Mouse (Mus musculus) right cerebral cortex, postnatal 10 days (tissue): ENCODE measurements around the gene Boc.

ENCODE experiments used
- DNase-seq, 2 experiments: peaks; one replicate each; pipeline ENCODE4 v3.0.0; 2021; ENCODE audit warnings: low spot score in 2 of 2

The Boc gene

GRCm38 (mm10) chr16:44527218-44527905 lies 31.3 kb downstream of the Boc start:
- no peak for DNase-seq

GRCm38 (mm10) chr16:44526689-44527088 lies 32.0 kb downstream of the Boc start:
- no peak for DNase-seq

GRCm38 (mm10) chr16:44526044-44526443 lies 32.7 kb downstream of the Boc start:
- no peak for DNase-seq

GRCm38 (mm10) chr16:44523595-44523994 lies 35.1 kb downstream of the Boc start:
- DNase-seq = no peak

- no peak for DNase-seq
Observed at GRCm38 (mm10) chr16:44516498-44516897, 42.2 kb downstream of the Boc start.

GRCm38 (mm10) chr16:44510521-44511213 lies 48.0 kb downstream of the Boc start:
- DNase-seq = no peak

- DNase-seq = no peak
Observed at GRCm38 (mm10) chr16:44509458-44510344, 49.0 kb downstream of the Boc start.

GRCm38 (mm10) chr16:44508772-44509171 lies 49.9 kb downstream of the Boc start:
- no peak for DNase-seq

GRCm38 (mm10) chr16:44508025-44508424 lies 50.7 kb downstream of the Boc start:
- DNase-seq = no peak

GRCm38 (mm10) chr16:44507027-44507929 lies 51.4 kb downstream of the Boc start:
- no peak for DNase-seq

- DNase-seq = no peak
Observed at GRCm38 (mm10) chr16:44505243-44505642, 53.5 kb downstream of the Boc start.

- no peak for DNase-seq
Observed at GRCm38 (mm10) chr16:44502895-44503575, 55.7 kb downstream of the Boc start.

GRCm38 (mm10) chr16:44502325-44502724 lies 56.4 kb downstream of the Boc start:
- DNase-seq = no peak

- no peak for DNase-seq
Observed at GRCm38 (mm10) chr16:44501783-44502182, 56.9 kb downstream of the Boc start.

- DNase-seq = no peak
Observed at GRCm38 (mm10) chr16:44498447-44498846, 60.2 kb downstream of the Boc start.

GRCm38 (mm10) chr16:44496971-44497464 lies 61.7 kb downstream of the Boc start:
- DNase-seq = no peak

GRCm38 (mm10) chr16:44494441-44495108 lies 64.1 kb downstream of the Boc start:
- no peak for DNase-seq

- peak; percentile 46 to 62 for DNase-seq
Observed at GRCm38 (mm10) chr16:44493868-44494267, 64.8 kb downstream of the Boc start.

GRCm38 (mm10) chr16:44492706-44493105 lies 66.0 kb downstream of the Boc start:
- DNase-seq = no peak

- DNase-seq = no peak
Observed at GRCm38 (mm10) chr16:44492151-44492550, 66.5 kb downstream of the Boc start.
